Mouse (Mus musculus): ENCODE data around the gene Gpn3. TPM values are rescaled to one million over a fixed set of nuclear protein-coding genes. Genes with fewer than 3 reads are reported as not detected.

The Gpn3 gene
- polyA plus RNA-seq, 1 experiment, result 46.5 TPM

DNA sequence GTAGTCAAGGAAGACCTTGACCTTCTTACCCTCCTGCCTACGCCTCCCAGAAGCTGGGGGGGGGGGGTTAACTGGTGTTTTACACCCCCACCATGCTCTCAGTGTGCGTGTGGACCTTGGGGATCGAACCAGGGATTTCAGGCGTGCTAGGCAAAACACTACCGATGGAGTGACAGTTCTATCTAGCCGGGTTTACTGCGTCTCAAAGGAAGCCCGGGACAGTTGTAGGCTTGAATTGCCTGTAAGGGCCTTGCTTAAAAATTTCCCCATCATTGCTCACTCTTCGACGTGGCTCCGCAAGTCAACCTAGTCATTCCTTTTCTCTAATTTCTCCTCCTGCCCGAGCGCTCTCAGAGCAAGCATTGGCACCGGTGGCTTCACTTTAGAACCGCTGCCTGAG, 51.4 kb downstream of the Gpn3 start:
- DNase-seq, result no peak
- Histone ChIP-seq H3K27me3 (ENCODE audit: control insufficient read depth, insufficient read depth, low read length) (no peaks in the 10 kb centered on the region), H3K4me1 (ENCODE audit: control insufficient read depth, insufficient read depth, low read length) (no peaks in the 10 kb centered on the region), H3K4me3 (replicated peaks; ENCODE audit: insufficient read depth, low read depth, low read length) (peak overlapping the region; percentile 94), H3K27ac (ENCODE audit: insufficient read depth, low read length) (no peak overlapping the region)
- TF ChIP-seq POLR2A (IDR thresholded peaks at IDR 0.05; ENCODE audit: borderline replicate concordance, insufficient read depth, low read length), result no peak
- TF ChIP-seq CTCF (IDR thresholded peaks at IDR 0.05; ENCODE audit: borderline replicate concordance, insufficient read depth, low read depth, low read length), result no peak
- WGBS, result 18% methylated on average over 15 of the region's 15 CpGs

GRCm38 (mm10) chr5:122425550-122425949, 53.9 kb downstream of the Gpn3 start:
- H3K4me1 ChIP-seq (ENCODE audit: control insufficient read depth, insufficient read depth, low read length), result no peaks in the 10 kb centered on the region
- H3K4me3 ChIP-seq (replicated peaks; ENCODE audit: insufficient read depth, low read depth, low read length), result no peak overlapping the region
- WGBS, result 48% methylated on average over 2 of the region's 2 CpGs
- no peaks in the 10 kb centered on the region for H3K27me3 ChIP-seq (ENCODE audit: control insufficient read depth, insufficient read depth, low read length)
- H3K27ac ChIP-seq (ENCODE audit: insufficient read depth, low read length), result no peak overlapping the region
- no peak for DNase-seq
- no peak for TF ChIP-seq CTCF (IDR thresholded peaks at IDR 0.05; ENCODE audit: borderline replicate concordance, insufficient read depth, low read depth, low read length)
- TF ChIP-seq POLR2A (IDR thresholded peaks at IDR 0.05; ENCODE audit: borderline replicate concordance, insufficient read depth, low read length), result no peak

- TF ChIP-seq CTCF (IDR thresholded peaks at IDR 0.05; ENCODE audit: borderline replicate concordance, insufficient read depth, low read depth, low read length) (no peak), POLR2A (IDR thresholded peaks at IDR 0.05; ENCODE audit: borderline replicate concordance, insufficient read depth, low read length) (no peak)
- H3K27ac ChIP-seq (ENCODE audit: insufficient read depth, low read length), result no peak overlapping the region
- DNase-seq, result no peak
- no peak overlapping the region for H3K4me3 ChIP-seq (replicated peaks; ENCODE audit: insufficient read depth, low read depth, low read length)
- no peaks in the 10 kb centered on the region for H3K27me3 ChIP-seq (ENCODE audit: control insufficient read depth, insufficient read depth, low read length)
- H3K4me1 ChIP-seq (ENCODE audit: control insufficient read depth, insufficient read depth, low read length), result no peaks in the 10 kb centered on the region
- 88% methylated on average over 4 of the region's 4 CpGs for WGBS
Observed at GRCm38 (mm10) chr5:122430036-122430775, 58.5 kb downstream of the Gpn3 start.

- DNase-seq, result no peak
- TF ChIP-seq CTCF (IDR thresholded peaks at IDR 0.05; ENCODE audit: borderline replicate concordance, insufficient read depth, low read depth, low read length) (no peak), POLR2A (IDR thresholded peaks at IDR 0.05; ENCODE audit: borderline replicate concordance, insufficient read depth, low read length) (no peak)
- Histone ChIP-seq H3K27ac (ENCODE audit: insufficient read depth, low read length) (no peak overlapping the region), H3K27me3 (ENCODE audit: control insufficient read depth, insufficient read depth, low read length) (no peaks in the 10 kb centered on the region), H3K4me3 (replicated peaks; ENCODE audit: insufficient read depth, low read depth, low read length) (no peak overlapping the region), H3K4me1 (ENCODE audit: control insufficient read depth, insufficient read depth, low read length) (no peaks in the 10 kb centered on the region)
- 87% methylated on average over 8 of the region's 8 CpGs for WGBS
Observed at GRCm38 (mm10) chr5:122431221-122431620, 59.5 kb downstream of the Gpn3 start.

Other genes starting within 250 kb of the Gpn3 start
- 9.3 and 11.9 TPM in 2 replicates for gene Ccdc63, start 231.1 kb upstream of the Gpn3 start, polyA plus RNA-seq (2012; rRNA removed)
- gene Ppp1cc, start 213.6 kb upstream of the Gpn3 start, polyA plus RNA-seq (2012; rRNA removed), result 410 and 458 TPM in 2 replicates
- gene Hvcn1, start 165.1 kb upstream of the Gpn3 start, polyA plus RNA-seq (2012; rRNA removed), result 1.00 and 1.3 TPM in 2 replicates
- gene Tctn1, start 107.4 kb upstream of the Gpn3 start, polyA plus RNA-seq (2012; rRNA removed), result 28.6 and 29.2 TPM in 2 replicates
- 46.4 and 48.4 TPM in 2 replicates for gene Pptc7, start 87.5 kb upstream of the Gpn3 start, polyA plus RNA-seq (2012; rRNA removed)
- gene Rad9b, start 17.6 kb upstream of the Gpn3 start, polyA plus RNA-seq (2012; rRNA removed), result 6.9 TPM in 2 replicates
- gene Vps29, start 17.5 kb upstream of the Gpn3 start, polyA plus RNA-seq (2012; rRNA removed), result 170 and 180 TPM in 2 replicates
- gene Fam216a, start 488 bp downstream of the Gpn3 start, polyA plus RNA-seq (2012; rRNA removed), result 94.8 and 98.5 TPM in 2 replicates
- 189 and 203 TPM in 2 replicates for gene Arpc3, start 20.0 kb downstream of the Gpn3 start, polyA plus RNA-seq (2012; rRNA removed)
- gene Anapc7, start 49.8 kb downstream of the Gpn3 start, polyA plus RNA-seq (2012; rRNA removed), result 36.0 and 38.0 TPM in 2 replicates
- 422 and 482 TPM in 2 replicates for gene Atp2a2, start 130.3 kb downstream of the Gpn3 start, polyA plus RNA-seq (2012; rRNA removed)
- gene Ift81, start 242.6 kb downstream of the Gpn3 start, polyA plus RNA-seq (2012; rRNA removed), result 20.4 and 22.3 TPM in 2 replicates